Mouse (Mus musculus): Measurements from ENCODE around the gene Tcf20.

- TF ChIP-seq GATA1 (IDR thresholded peaks at IDR 0.05; ENCODE audit: borderline replicate concordance, low read length): no peak
- TF ChIP-seq FLI1 (IDR thresholded peaks at IDR 0.05; ENCODE audit: low read length): no peak
Measured at GRCm38 (mm10) chr15:83034275-83034977, 46.8 kb upstream of the Tcf20 start.
